Mouse (Mus musculus) liver, adult 2 months (tissue): ENCODE data around the gene Olfr516.

Source experiments
- CTCF ChIP-seq: fragments of 200-500 bp; IDR thresholded peaks from 2 replicates; pipeline ENCODE4 v1.5.1; 2011; ENCODE audit warnings: low read depth, low read length, control low read depth
- POLR2A ChIP-seq: fragments of 200-500 bp; IDR thresholded peaks from 2 replicates; pipeline ENCODE4 v1.6.1; 2011; ENCODE audit warnings: low read length, control low read depth; ENCODE audit not compliant: insufficient read depth; ENCODE audit errors: extremely low read depth

DNA sequence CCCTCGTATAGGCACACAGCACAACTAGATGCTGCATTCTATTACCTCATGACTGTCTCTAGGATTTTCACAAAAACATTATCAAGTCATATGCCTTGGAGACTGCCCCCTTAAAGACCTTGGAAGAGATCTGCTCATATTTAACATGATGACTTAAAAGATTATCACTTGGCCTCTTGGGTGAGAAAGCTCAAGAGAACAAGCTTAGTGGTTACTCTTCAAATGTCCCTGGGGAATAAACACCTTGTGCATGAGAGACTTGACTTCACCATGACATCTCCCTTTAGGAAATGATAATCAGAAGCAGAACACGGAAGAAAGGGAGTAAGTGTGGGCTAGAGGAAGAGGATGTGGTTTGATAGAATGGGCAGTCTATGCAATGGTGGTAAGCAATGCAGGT is 21.9 kb upstream of the Olfr516 start, which contains the start of gene Olfr517:
- TF ChIP-seq POLR2A (no peak), CTCF (no peak)
